Mouse (Mus musculus) lung, embryonic 14.5 days (tissue): ENCODE data around the gene Iqce. TPM values are rescaled to one million over a fixed set of nuclear protein-coding genes. Genes with fewer than 3 reads are reported as not detected.

ENCODE experiments used
- ATAC-seq: fragments of 200-750 bp; cut with Nextera tagmentation; 2 replicates; pipeline ENCODE4 v1.8.0; 2017; ENCODE audit warnings: mild to moderate bottlenecking, moderate TSS enrichment, moderate library complexity; ENCODE audit not compliant: insufficient read depth
- DNase-seq: peaks from one replicate; pipeline ENCODE4 v3.0.0-alpha.2; 2015
- H3K27ac ChIP-seq: fragments of 300-500 bp; sonication (generic); 2 replicates; pipeline ENCODE4 v1.5.1; 2014; ENCODE audit warnings: low read depth, mild to moderate bottlenecking, moderate library complexity
- H3K27me3 ChIP-seq: fragments of 300-500 bp; sonication (generic); 2 replicates; pipeline ENCODE4 v1.6.1; 2014; ENCODE audit warnings: low read length, control low read depth; ENCODE audit not compliant: insufficient read depth
- H3K36me3 ChIP-seq: fragments of 300-500 bp; sonication (generic); 2 replicates; pipeline ENCODE4 v1.6.1; 2014; ENCODE audit warnings: control low read depth; ENCODE audit not compliant: insufficient read depth
- H3K4me1 ChIP-seq: fragments of 300-500 bp; sonication (generic); 2 replicates; pipeline ENCODE4 v1.6.1; 2014; ENCODE audit warnings: antibody characterized with exemption, control low read depth; ENCODE audit not compliant: insufficient read depth
- H3K4me2 ChIP-seq: fragments of 300-500 bp; sonication (generic); 2 replicates; pipeline ENCODE4 v1.6.1; 2014; ENCODE audit warnings: mild to moderate bottlenecking
- H3K4me3 ChIP-seq: fragments of 300-500 bp; sonication (generic); 2 replicates; pipeline ENCODE4 v1.5.1; 2014; ENCODE audit warnings: low read depth, low read length
- H3K9ac ChIP-seq: fragments of 300-500 bp; sonication (generic); 2 replicates; pipeline ENCODE4 v1.6.1; 2014
- H3K9me3 ChIP-seq: fragments of 300-500 bp; sonication (generic); 2 replicates; pipeline ENCODE4 v1.6.1; 2016; ENCODE audit warnings: low read depth, low read length, control low read depth
- CTCF ChIP-seq: IDR thresholded peaks from 2 replicates; pipeline ENCODE4 v1.5.1; 2016; ENCODE audit warnings: antibody characterized with exemption, low read depth
- WGBS: fragments of 180-500 bp; shearing (Covaris S2); extraction: QIAGEN DNeasy Blood & Tissue Kit; methylation state at CpG from one replicate; pipeline ENCODE4 v1.1.7; 2014; 5-methylcytosine and 5-hydroxymethylcytosine counted together
- polyA plus RNA-seq: library from polyadenylated mRNA; unstranded; fragments of >200 nt; fragmentation: Nextera tagmentation; extraction: Ambion mirVana; gene quantifications from 2 replicates; pipeline ENCODE4 v1.2.1, GENCODE M21; 2014

Gene Iqce
- 21.1 and 25.5 TPM in 2 replicates for polyA plus RNA-seq

GRCm38 (mm10) chr5:140702103-140702513 lies at the start of gene Iqce:
TSS of gene Iqce (minus strand) at chr5:140702378.
- under 1% methylated on average over 33 of the region's 33 CpGs for WGBS
- H3K27ac ChIP-seq: peak within 1 kb of the TSS; percentile 60
- H3K27me3 ChIP-seq: no peaks in the 10 kb centered on the region
- peaks cover 8% of the 10 kb centered on the region; the same call in 1 of the 2 replicates for H3K4me1 ChIP-seq
- ATAC-seq: peak; percentile 63
- no peaks in the 10 kb centered on the region for H3K9me3 ChIP-seq
- peak; percentile 98 for DNase-seq
- H3K4me2 ChIP-seq: peak within 1 kb of the TSS; percentile 82
- H3K36me3 ChIP-seq: peaks cover 12% of the 10 kb centered on the region; the same call in 1 of the 2 replicates
- peak within 1 kb of the TSS; percentile 74 for H3K4me3 ChIP-seq
- no peak for TF ChIP-seq CTCF
- H3K9ac ChIP-seq: peak within 1 kb of the TSS; percentile 68

- Histone ChIP-seq H3K9me3 (no peaks in the 10 kb centered on the region), H3K27ac (no peak overlapping the region), H3K4me2 (no peak overlapping the region), H3K4me1 (no peaks in the 10 kb centered on the region), H3K36me3 (no peaks in the 10 kb centered on the region), H3K9ac (no peak overlapping the region), H3K4me3 (no peak overlapping the region), H3K27me3 (no peaks in the 10 kb centered on the region)
- TF ChIP-seq CTCF: peak; percentile 67
- no peak for ATAC-seq
- 0% methylated on average over 1 of the region's 2 CpGs for WGBS
- DNase-seq: peak; percentile 55
Measured at GRCm38 (mm10) chr5:140750925-140751324, 48.7 kb upstream of the Iqce start.

- ATAC-seq: peak; percentile 84
- H3K27me3 ChIP-seq: no peaks in the 10 kb centered on the region
- peak overlapping the region; percentile 27 for H3K4me3 ChIP-seq
- peak overlapping the region; percentile 30; the same call in 1 of the 2 replicates for H3K27ac ChIP-seq
- H3K4me2 ChIP-seq: peak overlapping the region; percentile 56
- no peaks in the 10 kb centered on the region for H3K36me3 ChIP-seq
- peak; percentile 89 for TF ChIP-seq CTCF
- 13% methylated on average over 12 of the region's 12 CpGs for WGBS
- no peaks in the 10 kb centered on the region for H3K4me1 ChIP-seq
- DNase-seq: peak; percentile 90
- no peaks in the 10 kb centered on the region for H3K9me3 ChIP-seq
- H3K9ac ChIP-seq: peak overlapping the region; percentile 50
Measured at GRCm38 (mm10) chr5:140749062-140749875, 47.1 kb upstream of the Iqce start.

GRCm38 (mm10) chr5:140748425-140748824 lies 46.2 kb upstream of the Iqce start:
- 84% methylated on average over 10 of the region's 10 CpGs for WGBS
- DNase-seq (no peak), ATAC-seq (no peak)
- no peaks in the 10 kb centered on the region for H3K27me3 ChIP-seq
- no peaks in the 10 kb centered on the region for H3K36me3 ChIP-seq
- no peak overlapping the region for H3K4me2 ChIP-seq
- no peaks in the 10 kb centered on the region for H3K9me3 ChIP-seq
- no peak overlapping the region for H3K27ac ChIP-seq
- TF ChIP-seq CTCF: no peak
- H3K4me1 ChIP-seq: no peaks in the 10 kb centered on the region
- H3K4me3 ChIP-seq: no peak overlapping the region
- no peak overlapping the region for H3K9ac ChIP-seq

- H3K27me3 ChIP-seq: no peaks in the 10 kb centered on the region
- no peak overlapping the region for H3K27ac ChIP-seq
- ATAC-seq (no peak), DNase-seq (peak; percentile 16)
- TF ChIP-seq CTCF: peak; percentile 45; the same call in 1 of the 2 replicates
- H3K36me3 ChIP-seq: no peaks in the 10 kb centered on the region
- no peaks in the 10 kb centered on the region for H3K9me3 ChIP-seq
- WGBS: 28% methylated on average over 12 of the region's 12 CpGs
- H3K4me3 ChIP-seq: no peak overlapping the region
- no peaks in the 10 kb centered on the region for H3K4me1 ChIP-seq
- H3K9ac ChIP-seq: no peak overlapping the region
- H3K4me2 ChIP-seq: no peak overlapping the region
Measured at GRCm38 (mm10) chr5:140743706-140744131, 41.5 kb upstream of the Iqce start.

DNA sequence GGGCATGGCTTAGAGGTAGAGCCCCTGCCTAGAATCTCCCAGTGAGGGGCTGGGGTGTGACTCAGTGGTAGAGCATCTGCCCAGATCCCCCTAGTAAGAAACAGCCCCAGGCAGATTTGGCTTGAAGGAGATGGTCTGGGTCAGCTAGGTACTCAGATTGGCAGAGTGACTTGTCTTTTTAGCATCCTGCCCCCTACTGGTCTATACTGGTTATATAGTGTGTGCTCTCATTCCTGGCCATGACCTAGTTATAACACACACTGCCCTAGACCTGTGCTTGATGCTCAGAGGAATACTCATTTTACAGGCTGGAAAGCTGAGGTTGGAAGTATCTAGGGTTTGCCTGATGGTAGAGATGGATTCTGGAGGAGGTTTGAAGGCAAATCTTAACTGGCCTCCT lies 39.7 kb upstream of the Iqce start:
- DNase-seq (peak; percentile 17), ATAC-seq (no peak)
- peak; percentile 51 for TF ChIP-seq CTCF
- no peak overlapping the region for H3K4me2 ChIP-seq
- no peak overlapping the region for H3K4me3 ChIP-seq
- no peak overlapping the region for H3K9ac ChIP-seq
- no peaks in the 10 kb centered on the region for H3K27me3 ChIP-seq
- H3K36me3 ChIP-seq: no peaks in the 10 kb centered on the region
- no peaks in the 10 kb centered on the region for H3K9me3 ChIP-seq
- H3K27ac ChIP-seq: no peak overlapping the region
- H3K4me1 ChIP-seq: no peaks in the 10 kb centered on the region

DNA sequence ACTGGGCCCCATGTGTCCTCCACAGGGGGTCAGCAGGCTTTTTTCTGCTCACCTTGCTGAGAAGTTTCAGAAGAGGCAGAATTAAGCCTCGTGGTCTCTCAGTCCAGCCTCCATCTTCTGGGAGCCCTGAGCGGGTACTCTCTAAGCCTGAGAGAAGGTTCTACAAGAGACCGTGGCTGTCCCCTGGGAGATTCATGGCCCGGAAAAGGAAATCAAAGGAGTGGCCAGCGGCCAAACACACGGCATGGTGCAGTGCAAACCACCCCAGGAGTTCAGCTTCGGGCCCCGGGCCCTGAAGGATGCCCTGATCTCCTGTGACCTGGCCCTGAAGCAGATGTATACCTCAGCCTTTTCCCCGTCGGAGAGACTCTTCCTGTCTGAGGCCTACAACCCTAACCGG lies 38.9 kb upstream of the Iqce start:
- no peak overlapping the region for H3K4me3 ChIP-seq
- WGBS: 62% methylated on average over 11 of the region's 11 CpGs

More for the DNA sequence above, 38.9 kb upstream of the Iqce start:
- Histone ChIP-seq H3K4me1 (no peaks in the 10 kb centered on the region), H3K36me3 (no peaks in the 10 kb centered on the region), H3K9ac (no peak overlapping the region), H3K9me3 (no peaks in the 10 kb centered on the region), H3K27ac (no peak overlapping the region), H3K4me2 (no peak overlapping the region), H3K27me3 (peaks cover 6% of the 10 kb centered on the region; the same call in 1 of the 2 replicates)
- DNase-seq: no peak
- no peak for ATAC-seq
- TF ChIP-seq CTCF: no peak
